Mouse (Mus musculus): Measurements from ENCODE around the gene Zfp648.

GRCm38 (mm10) chr1:154152539-154152938, 48.4 kb upstream of the Zfp648 start:
- TF ChIP-seq CTCF (IDR thresholded peaks at IDR 0.05; ENCODE audit: low read depth, low read length) (no peak), EP300 (IDR thresholded peaks at IDR 0.05; ENCODE audit: insufficient read depth, low read depth, low read length) (no peak), POLR2A (IDR thresholded peaks at IDR 0.05; ENCODE audit: insufficient read depth, low read length) (no peak)

Measured in ES-Bruce4 (cell line).